Mouse (Mus musculus) liver, adult 2 months (tissue): ENCODE data around the gene Zfp52. TPM values are rescaled to one million over a fixed set of nuclear protein-coding genes. Genes with fewer than 3 reads are reported as not detected.

Experiments used
- DNase-seq: peaks from one replicate; pipeline ENCODE4 v3.0.0-alpha.2; 2011; ENCODE audit warnings: low read depth, low spot score; ENCODE audit errors: extremely low read depth
- H3K27ac ChIP-seq: fragments of 200-500 bp; replicated peaks from 2 replicates; pipeline ENCODE4 v1.5.1; 2012; ENCODE audit warnings: low read depth, mild to moderate bottlenecking, control low read depth, inconsistent platforms, low read length; ENCODE audit not compliant: insufficient read depth
- H3K27me3 ChIP-seq: fragments of 200-500 bp; 2 replicates; pipeline ENCODE4 v1.6.1; 2012; ENCODE audit warnings: mild to moderate bottlenecking, moderate library complexity, low read length, inconsistent platforms; ENCODE audit not compliant: control insufficient read depth, insufficient read depth
- H3K36me3 ChIP-seq: fragments of 200-500 bp; 2 replicates; pipeline ENCODE4 v1.6.1; 2012; ENCODE audit warnings: low read length, inconsistent platforms; ENCODE audit not compliant: control insufficient read depth, insufficient read depth
- H3K4me1 ChIP-seq: fragments of 200-500 bp; 2 replicates; pipeline ENCODE4 v1.6.1; 2011; ENCODE audit warnings: low read length; ENCODE audit not compliant: control insufficient read depth, insufficient read depth
- H3K4me3 ChIP-seq: fragments of 200-500 bp; 2 replicates; pipeline ENCODE4 v1.5.1; 2011; ENCODE audit warnings: low read depth, mild to moderate bottlenecking, control low read depth, low read length, moderate library complexity; ENCODE audit not compliant: insufficient read depth
- H3K79me2 ChIP-seq: fragments of 200-500 bp; 2 replicates; pipeline ENCODE4 v1.6.1; 2012; ENCODE audit warnings: inconsistent platforms, mild to moderate bottlenecking, low read length, moderate library complexity; ENCODE audit not compliant: control insufficient read depth, insufficient read depth
- H3K9ac ChIP-seq: fragments of 200-500 bp; 2 replicates; pipeline ENCODE4 v1.6.1; 2012; ENCODE audit warnings: low read depth, mild to moderate bottlenecking, control low read depth, inconsistent platforms, low read length
- CTCF ChIP-seq: fragments of 200-500 bp; IDR thresholded peaks from 2 replicates; pipeline ENCODE4 v1.5.1; 2011; ENCODE audit warnings: low read depth, low read length, control low read depth
- POLR2A ChIP-seq: fragments of 200-500 bp; IDR thresholded peaks from 2 replicates; pipeline ENCODE4 v1.6.1; 2011; ENCODE audit warnings: low read length, control low read depth; ENCODE audit not compliant: insufficient read depth; ENCODE audit errors: extremely low read depth
- WGBS: fragments of 180-500 bp; shearing (Covaris S2); methylation state at CpG from one replicate; pipeline ENCODE4 v1.1.7; 2018; 5-methylcytosine and 5-hydroxymethylcytosine counted together
- polyA plus RNA-seq: library from polyadenylated mRNA; depleted of rRNA; stranded (reverse); fragments of >200 nt; gene quantifications from 2 replicates; pipeline ENCODE4 v1.2.3, GENCODE M21; 2012; rRNA removed
- total RNA-seq: library from RNA; depleted of rRNA; stranded (reverse); fragments of >200 nt; gene quantifications from 2 replicates; pipeline ENCODE4 v1.2.3, GENCODE M21; 2014; rRNA removed

Zfp52 gene
- total and polyA plus RNA-seq, 2 experiments = 1.3 TPM; not detected in 1

DNA sequence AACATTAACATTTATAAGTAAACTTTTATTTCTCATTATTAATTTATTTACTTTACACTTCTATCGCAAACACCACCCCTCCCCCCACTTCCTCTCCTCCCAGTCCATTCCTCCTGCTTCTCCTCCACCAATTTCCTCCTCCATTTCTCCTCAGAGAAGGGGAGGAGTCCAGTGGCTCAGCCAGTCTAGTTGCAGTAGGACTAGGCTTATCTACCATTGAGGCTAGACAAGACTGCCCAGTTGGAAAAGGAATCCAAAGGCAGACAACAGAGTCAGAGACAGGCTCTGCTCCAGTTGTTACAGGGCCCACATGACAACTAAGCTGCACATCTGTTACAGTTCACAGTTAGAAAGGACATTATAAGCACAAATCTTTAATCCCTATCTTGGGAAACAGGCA is 32.4 kb downstream of the Zfp52 start:
- H3K4me3 ChIP-seq = no peak overlapping the region
- DNase-seq = peak; percentile 3
- no peaks in the 10 kb centered on the region for H3K27me3 ChIP-seq
- H3K4me1 ChIP-seq = peaks cover 7% of the 10 kb centered on the region
- TF ChIP-seq CTCF (no peak), POLR2A (no peak)
- H3K9ac ChIP-seq = no peak overlapping the region
- H3K27ac ChIP-seq = no peak overlapping the region
- WGBS = 15% methylated on average over 1 of the region's 1 CpGs
- H3K79me2 ChIP-seq = peaks cover 4% of the 10 kb centered on the region; the same call in 1 of the 2 replicates
- peaks cover 3% of the 10 kb centered on the region for H3K36me3 ChIP-seq

DNA sequence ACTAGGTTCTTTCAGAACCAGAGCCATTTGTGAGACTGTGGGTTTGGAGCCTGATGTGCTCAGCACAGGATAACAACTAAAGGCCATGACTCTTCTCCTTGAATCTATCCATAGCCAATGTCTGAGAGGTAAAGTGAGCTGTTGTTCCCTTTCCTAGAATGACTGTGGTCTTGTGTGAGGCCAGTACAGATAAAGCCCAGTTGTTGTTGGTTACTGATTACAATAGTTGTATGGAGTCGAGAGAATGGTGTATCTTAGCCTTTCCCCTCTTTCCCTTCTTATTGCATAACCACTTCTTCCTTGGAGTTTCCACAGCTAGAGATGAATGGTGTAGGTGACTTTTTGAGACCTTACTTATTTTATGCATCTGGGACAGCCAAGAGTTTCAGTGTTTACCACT is 43.7 kb downstream of the Zfp52 start:
- Histone ChIP-seq H3K27me3 (no peaks in the 10 kb centered on the region), H3K79me2 (no peaks in the 10 kb centered on the region), H3K27ac (no peak overlapping the region), H3K4me1 (no peaks in the 10 kb centered on the region), H3K4me3 (no peak overlapping the region), H3K36me3 (peaks cover 20% of the 10 kb centered on the region), H3K9ac (no peak overlapping the region)
- TF ChIP-seq CTCF (no peak), POLR2A (no peak)
- peak; percentile 2 for DNase-seq
- 34% methylated on average over 1 of the region's 1 CpGs for WGBS

GRCm38 (mm10) chr17:21579493-21580175 is 44.3 kb downstream of the Zfp52 start:
- Histone ChIP-seq H3K4me1 (no peaks in the 10 kb centered on the region), H3K9ac (no peak overlapping the region), H3K36me3 (peaks cover 23% of the 10 kb centered on the region), H3K27me3 (no peaks in the 10 kb centered on the region), H3K4me3 (no peak overlapping the region), H3K79me2 (no peaks in the 10 kb centered on the region), H3K27ac (no peak overlapping the region)
- DNase-seq = peak; percentile 64
- 21% methylated on average over 5 of the region's 5 CpGs for WGBS
- TF ChIP-seq CTCF (peak; percentile 63), POLR2A (no peak)

GRCm38 (mm10) chr17:21585521-21585920 is 50.2 kb downstream of the Zfp52 start:
- Histone ChIP-seq H3K9ac (no peak overlapping the region), H3K36me3 (peaks cover 43% of the 10 kb centered on the region), H3K4me1 (no peaks in the 10 kb centered on the region), H3K27me3 (no peaks in the 10 kb centered on the region; the same call in 1 of the 2 replicates), H3K79me2 (no peaks in the 10 kb centered on the region), H3K27ac (no peak overlapping the region), H3K4me3 (no peak overlapping the region)
- DNase-seq = no peak
- TF ChIP-seq CTCF (no peak), POLR2A (no peak)
- WGBS = 99% methylated on average over 2 of the region's 2 CpGs

Other genes starting within 250 kb of the Zfp52 start
- not detected in 2 replicates for gene Vmn1r237, start 223.7 kb upstream of the Zfp52 start, total RNA-seq
- gene Vmn1r237, start 223.7 kb upstream of the Zfp52 start, polyA plus RNA-seq = not detected in 2 replicates
- gene Zfp677, start 151.8 kb upstream of the Zfp52 start, total RNA-seq = 0.67 and 0.74 TPM in 2 replicates
- gene Zfp677, start 151.8 kb upstream of the Zfp52 start, polyA plus RNA-seq = 0.05 and 0.09 TPM in 2 replicates
- 2.1 and 2.8 TPM in 2 replicates for gene Zfp54, start 112.3 kb upstream of the Zfp52 start, total RNA-seq
- gene Zfp54, start 112.3 kb upstream of the Zfp52 start, polyA plus RNA-seq = 0.29 and 0.66 TPM in 2 replicates
- 3.8 and 4.4 TPM in 2 replicates for gene Zfp51, start 85.2 kb upstream of the Zfp52 start, total RNA-seq
- gene Zfp51, start 85.2 kb upstream of the Zfp52 start, polyA plus RNA-seq = 0.28 and 0.50 TPM in 2 replicates
- 3.8 and 4.3 TPM in 2 replicates for gene Zfp53, start 46.5 kb upstream of the Zfp52 start, total RNA-seq
- 0.95 and 1.2 TPM in 2 replicates for gene Zfp53, start 46.5 kb upstream of the Zfp52 start, polyA plus RNA-seq
- gene Zfp948, start 31.5 kb downstream of the Zfp52 start, total RNA-seq = 3.0 and 3.4 TPM in 2 replicates
- gene Zfp948, start 31.5 kb downstream of the Zfp52 start, polyA plus RNA-seq = 0.37 and 0.51 TPM in 2 replicates
- gene Zfp983, start 115.1 kb downstream of the Zfp52 start, total RNA-seq = 3.2 and 3.6 TPM in 2 replicates
- gene Zfp983, start 115.1 kb downstream of the Zfp52 start, polyA plus RNA-seq = 0.42 and 0.55 TPM in 2 replicates
- 1.8 and 7.8 TPM in 2 replicates for gene Gm10226, start 156.3 kb downstream of the Zfp52 start, total RNA-seq
- gene Gm10226, start 156.3 kb downstream of the Zfp52 start, polyA plus RNA-seq = not detected in 2 replicates
- gene Zfp760, start 172.2 kb downstream of the Zfp52 start, total RNA-seq = 3.6 and 4.8 TPM in 2 replicates
- gene Zfp760, start 172.2 kb downstream of the Zfp52 start, polyA plus RNA-seq = 0.31 and 0.40 TPM in 2 replicates
- 4.1 and 7.2 TPM in 2 replicates for gene Zfp229, start 195.3 kb downstream of the Zfp52 start, total RNA-seq
- 1.6 and 2.4 TPM in 2 replicates for gene Zfp229, start 195.3 kb downstream of the Zfp52 start, polyA plus RNA-seq